Mouse (Mus musculus) megakaryocyte, embryonic 14.5 days (primary cell): Measurements from ENCODE around the gene Borcs5.

ENCODE experiments used
- FLI1 ChIP-seq: IDR thresholded peaks from 2 replicates; pipeline ENCODE4 v1.6.1; 2012; ENCODE audit warnings: low read length, inconsistent platforms, mixed read lengths
- GATA1 ChIP-seq: IDR thresholded peaks from 3 replicates; pipeline ENCODE4 v1.6.1; 2012; ENCODE audit warnings: mixed read lengths, low read length, inconsistent platforms, borderline replicate concordance

- no peak for TF ChIP-seq GATA1
- no peak for TF ChIP-seq FLI1
Observed at GRCm38 (mm10) chr6:134722906-134723305, 83.6 kb downstream of the Borcs5 start.
